Mouse (Mus musculus) forebrain, embryonic 15.5 days (tissue): ENCODE measurements around the gene Nid1. TPM values are rescaled to one million over a fixed set of nuclear protein-coding genes. Genes with fewer than 3 reads are reported as not detected.

ENCODE experiments used
- ATAC-seq: fragments of 200-750 bp; cut with Nextera tagmentation; replicated peaks from 2 replicates; pipeline ENCODE4 v1.8.0; 2017; ENCODE audit warnings: mild to moderate bottlenecking, moderate TSS enrichment, moderate library complexity
- H3K27ac ChIP-seq: fragments of 300-500 bp; sonication (generic); replicated peaks from 2 replicates; pipeline ENCODE4 v1.5.1; 2015; ENCODE audit warnings: mild to moderate bottlenecking, inconsistent platforms
- H3K27me3 ChIP-seq: fragments of 300-500 bp; sonication (generic); 2 replicates; pipeline ENCODE4 v1.6.1; 2015; ENCODE audit warnings: inconsistent platforms
- H3K36me3 ChIP-seq: fragments of 300-500 bp; sonication (generic); 2 replicates; pipeline ENCODE4 v1.6.1; 2015; ENCODE audit warnings: mild to moderate bottlenecking, inconsistent platforms
- H3K4me1 ChIP-seq: fragments of 300-500 bp; sonication (generic); 2 replicates; pipeline ENCODE4 v1.6.1; 2015; ENCODE audit warnings: inconsistent platforms
- H3K4me2 ChIP-seq: fragments of 300-500 bp; sonication (generic); replicated peaks from 2 replicates; pipeline ENCODE4 v1.6.1; 2015; ENCODE audit warnings: mild to moderate bottlenecking, inconsistent platforms
- H3K4me3 ChIP-seq: fragments of 300-500 bp; sonication (generic); 2 replicates; pipeline ENCODE4 v1.5.1; 2015; ENCODE audit warnings: mild to moderate bottlenecking, inconsistent platforms
- H3K9ac ChIP-seq: fragments of 300-500 bp; sonication (generic); replicated peaks from 2 replicates; pipeline ENCODE4 v1.6.1; 2015; ENCODE audit warnings: mild to moderate bottlenecking, inconsistent platforms
- H3K9me3 ChIP-seq: fragments of 300-500 bp; sonication (generic); 2 replicates; pipeline ENCODE4 v1.6.1; 2016; ENCODE audit warnings: inconsistent platforms
- WGBS: fragments of 180-500 bp; shearing (Covaris S2); methylation state at CpG from one replicate; pipeline ENCODE4 v1.1.7; 2015; ENCODE audit warnings: mixed read lengths; 5-methylcytosine and 5-hydroxymethylcytosine counted together
- polyA plus RNA-seq: library from polyadenylated mRNA; unstranded; fragments of >200 nt; fragmentation: Nextera tagmentation; extraction: Ambion mirVana; gene quantifications from 2 replicates; pipeline ENCODE4 v1.2.1, GENCODE M21; 2015

The Nid1 gene
- polyA plus RNA-seq, 1 experiment from 2014 or later = 16.7 TPM

GRCm38 (mm10) chr13:13481033-13481432 is 43.7 kb downstream of the Nid1 start:
- no peaks in the 10 kb centered on the region for H3K27me3 ChIP-seq
- no peaks in the 10 kb centered on the region for H3K9me3 ChIP-seq
- no peaks in the 10 kb centered on the region for H3K4me1 ChIP-seq
- no peak overlapping the region for H3K4me2 ChIP-seq
- no peak overlapping the region for H3K4me3 ChIP-seq
- WGBS = 17% methylated on average over 5 of the region's 5 CpGs
- H3K36me3 ChIP-seq = no peaks in the 10 kb centered on the region
- H3K9ac ChIP-seq = no peak overlapping the region
- peak; percentile 84 for ATAC-seq
- H3K27ac ChIP-seq = no peak overlapping the region

GRCm38 (mm10) chr13:13481875-13482674 is 44.7 kb downstream of the Nid1 start:
- Histone ChIP-seq H3K9me3 (no peaks in the 10 kb centered on the region), H3K4me1 (no peaks in the 10 kb centered on the region), H3K9ac (no peak overlapping the region), H3K27ac (no peak overlapping the region), H3K4me3 (no peak overlapping the region), H3K27me3 (no peaks in the 10 kb centered on the region), H3K4me2 (no peak overlapping the region), H3K36me3 (no peaks in the 10 kb centered on the region)
- WGBS = 83% methylated on average over 16 of the region's 16 CpGs
- no peak for ATAC-seq

- no peaks in the 10 kb centered on the region for H3K9me3 ChIP-seq
- WGBS = 44% methylated on average over 7 of the region's 7 CpGs
- ATAC-seq = no peak
Observed at GRCm38 (mm10) chr13:13484351-13484751, 47.0 kb downstream of the Nid1 start.

GRCm38 (mm10) chr13:13484883-13485282 is 47.5 kb downstream of the Nid1 start:
- H3K9ac ChIP-seq = no peak overlapping the region
- no peaks in the 10 kb centered on the region for H3K9me3 ChIP-seq
- no peak overlapping the region for H3K4me2 ChIP-seq
- no peak for ATAC-seq
- H3K4me1 ChIP-seq = no peaks in the 10 kb centered on the region
- H3K4me3 ChIP-seq = no peak overlapping the region
- no peaks in the 10 kb centered on the region for H3K36me3 ChIP-seq
- no peak overlapping the region for H3K27ac ChIP-seq
- WGBS = 71% methylated on average over 2 of the region's 2 CpGs
- no peaks in the 10 kb centered on the region for H3K27me3 ChIP-seq

More at GRCm38 (mm10) chr13:13484351-13484751, 47.0 kb downstream of the Nid1 start:
- no peak overlapping the region for H3K4me2 ChIP-seq
- H3K4me3 ChIP-seq = no peak overlapping the region
- H3K27me3 ChIP-seq = no peaks in the 10 kb centered on the region
- no peaks in the 10 kb centered on the region for H3K36me3 ChIP-seq
- H3K27ac ChIP-seq = no peak overlapping the region
- H3K9ac ChIP-seq = no peak overlapping the region
- no peaks in the 10 kb centered on the region for H3K4me1 ChIP-seq

GRCm38 (mm10) chr13:13485682-13486081 is 48.3 kb downstream of the Nid1 start:
- no peak overlapping the region for H3K4me2 ChIP-seq
- H3K9ac ChIP-seq = no peak overlapping the region
- H3K4me1 ChIP-seq = no peaks in the 10 kb centered on the region
- H3K27me3 ChIP-seq = no peaks in the 10 kb centered on the region
- no peaks in the 10 kb centered on the region for H3K36me3 ChIP-seq
- H3K27ac ChIP-seq = no peak overlapping the region
- no peaks in the 10 kb centered on the region for H3K9me3 ChIP-seq
- no peak overlapping the region for H3K4me3 ChIP-seq
- 84% methylated on average over 4 of the region's 4 CpGs for WGBS
- ATAC-seq = no peak

- no peak overlapping the region for H3K9ac ChIP-seq
- H3K9me3 ChIP-seq = no peaks in the 10 kb centered on the region
- H3K4me1 ChIP-seq = no peaks in the 10 kb centered on the region
- H3K4me2 ChIP-seq = no peak overlapping the region
- no peaks in the 10 kb centered on the region for H3K27me3 ChIP-seq
- H3K36me3 ChIP-seq = no peaks in the 10 kb centered on the region
- WGBS = 84% methylated on average over 1 of the region's 1 CpGs
- H3K4me3 ChIP-seq = no peak overlapping the region
- H3K27ac ChIP-seq = no peak overlapping the region
- ATAC-seq = no peak
Observed at GRCm38 (mm10) chr13:13487851-13488250, 50.5 kb downstream of the Nid1 start.

GRCm38 (mm10) chr13:13489861-13490260 is 52.5 kb downstream of the Nid1 start:
- no peak overlapping the region for H3K27ac ChIP-seq
- H3K9me3 ChIP-seq = no peaks in the 10 kb centered on the region
- H3K4me2 ChIP-seq = no peak overlapping the region
- no peaks in the 10 kb centered on the region for H3K27me3 ChIP-seq
- H3K4me3 ChIP-seq = no peak overlapping the region
- 58% methylated on average over 5 of the region's 5 CpGs for WGBS
- no peak overlapping the region for H3K9ac ChIP-seq
- ATAC-seq = no peak
- no peaks in the 10 kb centered on the region for H3K36me3 ChIP-seq
- H3K4me1 ChIP-seq = no peaks in the 10 kb centered on the region

GRCm38 (mm10) chr13:13492151-13492550 is 54.8 kb downstream of the Nid1 start:
- Histone ChIP-seq H3K36me3 (no peaks in the 10 kb centered on the region), H3K27ac (no peak overlapping the region), H3K9me3 (no peaks in the 10 kb centered on the region), H3K4me2 (no peak overlapping the region), H3K4me3 (no peak overlapping the region), H3K27me3 (no peaks in the 10 kb centered on the region), H3K9ac (no peak overlapping the region), H3K4me1 (no peaks in the 10 kb centered on the region)
- 82% methylated on average over 2 of the region's 2 CpGs for WGBS
- ATAC-seq = no peak

GRCm38 (mm10) chr13:13493517-13493916 is 56.2 kb downstream of the Nid1 start:
- Histone ChIP-seq H3K4me1 (no peaks in the 10 kb centered on the region), H3K9ac (no peak overlapping the region), H3K27me3 (no peaks in the 10 kb centered on the region), H3K36me3 (no peaks in the 10 kb centered on the region), H3K9me3 (no peaks in the 10 kb centered on the region), H3K4me2 (no peak overlapping the region), H3K27ac (no peak overlapping the region), H3K4me3 (no peak overlapping the region)
- WGBS = 54% methylated on average over 3 of the region's 3 CpGs
- no peak for ATAC-seq

- no peak overlapping the region for H3K9ac ChIP-seq
- ATAC-seq = no peak
- H3K9me3 ChIP-seq = no peaks in the 10 kb centered on the region
- no peak overlapping the region for H3K4me3 ChIP-seq
- H3K36me3 ChIP-seq = no peaks in the 10 kb centered on the region
- no peaks in the 10 kb centered on the region for H3K27me3 ChIP-seq
- 82% methylated on average over 2 of the region's 2 CpGs for WGBS
- H3K4me2 ChIP-seq = no peak overlapping the region
- H3K4me1 ChIP-seq = no peaks in the 10 kb centered on the region
- no peak overlapping the region for H3K27ac ChIP-seq
Observed at GRCm38 (mm10) chr13:13498022-13498421, 60.7 kb downstream of the Nid1 start.

- no peaks in the 10 kb centered on the region for H3K9me3 ChIP-seq
- no peaks in the 10 kb centered on the region for H3K36me3 ChIP-seq
- no peak overlapping the region for H3K4me3 ChIP-seq
- 90% methylated on average over 10 of the region's 10 CpGs for WGBS
- H3K27ac ChIP-seq = no peak overlapping the region
- ATAC-seq = no peak
- no peak overlapping the region for H3K4me2 ChIP-seq
- H3K9ac ChIP-seq = no peak overlapping the region
- H3K4me1 ChIP-seq = no peaks in the 10 kb centered on the region
- H3K27me3 ChIP-seq = no peaks in the 10 kb centered on the region
Observed at GRCm38 (mm10) chr13:13502406-13502805, 65.1 kb downstream of the Nid1 start.

GRCm38 (mm10) chr13:13503695-13504386 is 66.5 kb downstream of the Nid1 start:
- Histone ChIP-seq H3K9me3 (no peaks in the 10 kb centered on the region), H3K27me3 (no peaks in the 10 kb centered on the region), H3K36me3 (no peaks in the 10 kb centered on the region), H3K9ac (no peak overlapping the region), H3K4me1 (no peaks in the 10 kb centered on the region), H3K27ac (no peak overlapping the region), H3K4me2 (no peak overlapping the region), H3K4me3 (no peak overlapping the region)
- no peak for ATAC-seq
- 67% methylated on average over 4 of the region's 4 CpGs for WGBS
